Mouse (Mus musculus) brown adipose tissue, adult 24 weeks (tissue): ENCODE data around the gene Pde4c. TPM values are rescaled to one million over a fixed set of nuclear protein-coding genes. Genes with fewer than 3 reads are reported as not detected.
A peak's percentile ranks its signal among the peaks of the same experiment; 100 is the strongest.

Experiments
- H3K27ac ChIP-seq: fragments of 200-500 bp; replicated peaks from 2 replicates; pipeline ENCODE4 v1.5.1; 2012; ENCODE audit warnings: low read depth, mild to moderate bottlenecking, low read length
- H3K4me1 ChIP-seq: fragments of 200-500 bp; 2 replicates; pipeline ENCODE4 v1.6.1; 2012; ENCODE audit warnings: low read length, mixed read lengths; ENCODE audit not compliant: control insufficient read depth, insufficient read depth, insufficient read length
- H3K4me3 ChIP-seq: fragments of 200-500 bp; 2 replicates; pipeline ENCODE4 v1.5.1; 2012; ENCODE audit warnings: low read depth, mild to moderate bottlenecking, low read length, moderate library complexity; ENCODE audit not compliant: insufficient read depth
- polyA plus RNA-seq: library from polyadenylated mRNA; stranded (reverse); fragments of >200 nt; gene quantifications from 2 replicates; pipeline ENCODE4 v1.2.4, GENCODE M21; 2012; ENCODE audit not compliant: missing spikeins, insufficient read depth, insufficient read length

Gene Pde4c
- polyA plus RNA-seq, 1 experiment = 0.36 TPM

DNA sequence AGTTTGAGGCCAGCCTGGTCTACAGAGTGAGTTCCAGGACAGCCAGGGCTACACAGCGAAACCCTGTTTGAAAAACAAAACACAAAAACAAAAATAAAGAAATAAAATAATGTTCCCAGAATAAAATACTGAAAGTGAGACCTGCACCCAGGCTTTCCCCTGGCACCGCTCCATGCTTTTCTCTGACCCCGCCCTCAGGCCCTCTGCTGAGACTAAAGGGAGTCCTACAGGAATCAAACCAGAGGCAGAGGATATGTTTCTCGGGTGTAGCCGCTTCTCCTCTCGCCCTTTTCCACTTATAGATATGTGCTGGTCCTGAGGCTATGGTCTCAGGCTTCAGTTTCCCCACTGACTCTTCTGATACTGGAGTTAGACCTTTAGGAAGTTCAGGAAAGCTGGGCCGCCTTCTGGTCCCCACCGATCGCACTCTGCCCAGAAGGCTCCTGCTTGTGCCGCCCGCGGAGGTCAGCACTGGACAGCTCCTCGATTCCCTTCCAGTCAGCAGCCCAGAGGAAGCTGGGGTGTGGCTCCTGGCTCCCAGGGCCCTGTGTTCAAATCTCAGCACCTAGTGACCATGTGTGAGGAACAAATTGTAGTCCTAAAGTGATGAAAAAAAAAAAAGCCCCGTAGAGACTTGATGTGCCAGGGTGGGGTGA is 2.4 kb downstream of the Pde4c start:
- Histone ChIP-seq H3K4me3 (no peak overlapping the region), H3K4me1 (no peaks in the 10 kb centered on the region), H3K27ac (no peak overlapping the region)

DNA sequence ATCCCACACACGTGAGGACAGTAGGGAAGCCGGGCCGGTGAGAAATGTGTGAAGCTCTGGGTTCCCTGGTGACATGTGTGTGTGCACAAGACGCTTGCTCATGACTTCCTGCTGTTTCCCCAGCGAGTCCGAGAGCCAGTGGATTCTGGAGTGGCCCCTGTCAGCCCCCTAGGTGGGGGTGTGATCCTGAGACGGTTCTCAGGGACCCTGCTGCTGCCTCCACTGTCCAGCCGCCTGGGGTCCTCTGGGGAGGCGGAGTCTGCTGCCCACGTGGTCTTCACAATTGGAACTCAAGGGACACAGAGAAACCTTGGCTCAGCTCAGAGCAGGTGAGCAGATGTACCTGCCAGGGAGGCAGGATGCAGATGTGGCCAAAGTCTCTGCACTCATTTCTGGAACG is 3.2 kb downstream of the Pde4c start:
- H3K4me3 ChIP-seq = no peak overlapping the region
- H3K27ac ChIP-seq = no peak overlapping the region
- no peaks in the 10 kb centered on the region for H3K4me1 ChIP-seq

DNA sequence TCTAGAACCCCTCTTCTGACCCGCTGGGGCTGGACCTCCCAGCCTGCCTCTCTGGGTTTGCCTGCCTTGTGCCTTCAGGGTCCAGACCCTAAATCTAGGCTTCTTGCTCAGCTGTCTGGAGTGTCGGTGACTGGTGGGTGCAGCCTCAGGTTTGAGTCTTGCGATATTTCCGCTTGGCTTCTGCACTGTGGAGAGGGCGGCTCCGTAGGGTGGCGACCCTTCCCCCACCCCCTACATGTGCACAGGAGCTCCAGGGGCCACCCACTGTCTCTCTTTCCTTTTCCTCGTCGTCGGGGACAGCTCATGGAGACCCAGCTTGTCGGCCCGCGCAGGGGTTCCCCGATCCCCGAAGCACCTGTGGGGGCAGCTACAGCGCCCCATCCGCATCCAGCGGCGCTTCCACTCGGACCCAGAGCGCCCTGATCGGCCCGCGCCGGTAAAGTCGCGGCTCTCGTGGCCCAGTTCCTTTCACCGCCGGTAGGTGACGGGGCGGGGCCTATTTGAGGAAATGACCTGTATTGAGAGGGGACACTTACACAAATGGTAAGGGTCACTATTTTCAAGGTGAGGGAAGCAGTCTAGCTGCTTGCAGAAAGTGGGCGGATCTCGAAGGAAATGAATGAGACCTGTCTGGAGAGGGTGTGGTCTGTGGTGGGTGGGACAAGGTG is 6.4 kb downstream of the Pde4c start:
- Histone ChIP-seq H3K27ac (no peak overlapping the region), H3K4me1 (no peaks in the 10 kb centered on the region), H3K4me3 (peak overlapping the region; percentile 33)

DNA sequence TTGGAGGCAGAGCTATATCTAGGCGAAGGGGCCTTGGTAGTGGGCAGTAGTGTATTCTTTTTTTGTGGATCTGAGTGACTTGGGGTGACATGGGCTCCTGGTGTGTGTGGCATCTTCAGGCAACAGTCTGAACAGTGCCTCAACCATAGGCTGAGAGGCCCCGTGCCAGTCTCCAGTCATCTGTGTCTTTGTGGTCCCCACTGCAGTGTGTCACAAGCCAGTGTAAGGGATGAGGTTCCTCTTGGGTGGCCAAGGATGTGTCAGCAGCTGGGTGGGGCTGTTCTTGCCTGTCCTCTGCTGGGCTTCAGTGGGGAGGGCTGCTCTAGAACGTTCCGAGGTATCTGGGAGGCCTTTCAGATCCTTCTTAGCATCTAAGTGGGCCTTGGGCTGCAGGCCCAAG is 7.4 kb downstream of the Pde4c start:
- H3K27ac ChIP-seq = no peak overlapping the region
- H3K4me1 ChIP-seq = no peaks in the 10 kb centered on the region
- H3K4me3 ChIP-seq = no peak overlapping the region

DNA sequence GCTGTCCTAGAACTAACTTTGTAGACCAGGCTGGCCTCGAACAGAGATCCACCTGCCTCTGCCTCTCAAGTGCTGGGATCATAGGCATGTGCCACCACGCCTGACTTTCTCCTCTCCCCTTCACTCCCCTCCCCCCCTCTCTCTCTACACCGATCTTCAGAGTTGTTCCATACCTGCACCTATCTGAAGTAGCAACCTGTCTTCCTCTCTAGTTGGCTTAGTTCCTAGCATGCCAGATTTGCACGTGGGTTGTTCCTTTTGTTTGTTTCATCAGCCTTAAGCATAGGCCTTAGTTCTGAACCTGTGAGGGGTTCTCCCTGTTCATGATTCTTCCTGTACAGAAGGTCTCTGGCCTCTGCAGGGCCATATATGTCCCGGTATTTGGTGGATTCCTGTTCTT is 14.2 kb downstream of the Pde4c start:
- Histone ChIP-seq H3K4me1 (no peaks in the 10 kb centered on the region; the same call in 1 of the 2 replicates), H3K4me3 (no peak overlapping the region), H3K27ac (no peak overlapping the region)

DNA sequence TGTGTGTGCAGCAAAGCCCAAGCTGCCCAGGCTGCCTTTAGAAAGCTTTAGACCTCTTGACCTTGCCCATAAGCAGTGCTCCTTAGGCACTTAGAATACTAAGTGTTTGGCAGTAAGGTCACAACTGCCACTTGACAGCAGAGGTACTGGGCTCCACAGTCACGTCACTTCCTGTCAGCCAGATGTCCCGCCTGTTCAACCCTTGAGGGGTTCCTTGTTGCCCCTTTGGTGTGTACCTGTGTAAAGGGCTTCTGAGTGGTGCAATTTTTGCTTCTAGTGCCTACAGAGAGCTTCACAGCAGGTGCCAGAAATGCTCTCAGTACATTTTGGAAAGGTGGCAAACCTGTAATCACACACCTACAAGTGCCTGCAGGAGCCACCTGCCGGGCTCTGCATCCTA is 14.7 kb downstream of the Pde4c start:
- H3K4me3 ChIP-seq = no peak overlapping the region
- H3K27ac ChIP-seq = no peak overlapping the region
- H3K4me1 ChIP-seq = no peaks in the 10 kb centered on the region; the same call in 1 of the 2 replicates

DNA sequence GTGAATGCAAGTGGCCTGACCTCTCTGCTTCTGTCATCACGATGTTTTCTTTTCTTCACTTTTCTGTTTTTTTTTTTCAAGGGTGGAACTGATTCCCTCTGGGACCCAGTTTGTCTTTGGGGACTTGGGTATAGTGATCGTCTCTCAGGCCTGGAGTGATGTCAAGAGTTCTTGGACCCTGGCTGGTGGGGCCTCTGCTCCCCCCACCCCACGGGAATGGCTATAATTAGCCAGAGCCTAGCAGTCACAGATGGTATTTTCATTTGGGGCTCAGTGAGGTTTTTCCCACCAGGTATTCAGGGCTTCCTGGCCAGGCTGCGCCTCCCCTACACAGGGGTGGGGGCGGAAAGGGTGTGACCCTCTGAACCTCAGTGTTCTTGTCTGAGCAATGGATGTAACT is 18.1 kb downstream of the Pde4c start:
- peaks cover 4% of the 10 kb centered on the region for H3K4me1 ChIP-seq
- no peak overlapping the region for H3K4me3 ChIP-seq
- 0 out of 2 replicates have a peak overlapping the region, but pooled peaks have one; percentile 14 for H3K27ac ChIP-seq

DNA sequence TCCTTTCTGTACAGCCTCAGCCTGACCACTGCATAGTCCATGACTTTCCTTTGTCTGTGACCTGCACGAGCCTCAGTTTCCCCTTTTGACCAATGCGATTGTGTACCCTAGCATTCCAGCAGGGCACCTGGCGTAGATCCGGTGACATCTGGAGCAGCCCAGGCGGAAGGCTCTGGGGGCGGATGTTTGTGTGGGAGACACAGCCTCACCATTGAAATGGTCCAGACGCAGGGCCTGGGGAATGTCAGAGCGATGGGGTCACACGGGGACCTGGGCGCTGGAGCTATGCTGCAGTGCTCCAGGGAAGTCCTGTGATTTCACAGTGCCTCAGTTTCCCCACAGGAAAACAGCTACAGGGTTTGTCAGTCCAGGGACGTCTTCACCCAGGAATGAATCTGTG is 18.7 kb downstream of the Pde4c start:
- Histone ChIP-seq H3K4me1 (peaks cover 4% of the 10 kb centered on the region), H3K27ac (0 out of 2 replicates have a peak overlapping the region, but pooled peaks have one; percentile 14), H3K4me3 (no peak overlapping the region)

DNA sequence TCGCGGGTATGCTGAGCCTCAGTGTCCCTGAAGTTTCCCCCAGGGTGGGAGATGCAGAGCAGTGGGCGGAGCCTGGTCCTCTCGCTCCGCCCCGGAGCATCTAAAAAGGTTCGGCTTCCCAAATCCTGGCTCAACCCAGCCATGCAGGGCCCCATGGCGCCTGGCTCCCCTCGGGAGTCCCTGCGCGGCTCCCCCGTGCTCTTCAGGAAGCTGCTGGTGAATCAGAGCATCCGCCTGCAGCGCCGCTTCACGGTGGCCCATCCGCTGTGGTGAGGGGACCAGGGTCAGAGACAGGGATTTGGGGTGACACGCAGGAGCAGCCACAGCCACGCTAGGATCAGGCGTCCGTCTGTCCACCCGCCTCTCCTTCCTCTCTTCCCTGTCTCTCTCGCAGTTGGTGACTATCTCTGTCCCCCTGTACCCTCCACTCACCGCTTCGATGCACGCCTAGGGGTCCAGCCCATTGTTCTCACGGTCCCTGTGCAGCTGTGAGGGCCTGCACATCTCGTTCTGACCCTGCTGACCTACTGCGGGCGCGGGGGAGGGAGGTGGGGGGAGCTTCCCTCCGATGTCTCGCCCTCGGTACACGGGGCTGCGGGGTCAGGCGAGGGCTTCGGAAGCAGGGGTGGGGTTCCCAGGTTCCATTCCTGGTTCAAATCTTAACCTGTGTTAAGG is 19.6 kb downstream of the Pde4c start:
- peak overlapping the region; percentile 74 for H3K27ac ChIP-seq
- H3K4me3 ChIP-seq = peak overlapping the region; percentile 59

DNA sequence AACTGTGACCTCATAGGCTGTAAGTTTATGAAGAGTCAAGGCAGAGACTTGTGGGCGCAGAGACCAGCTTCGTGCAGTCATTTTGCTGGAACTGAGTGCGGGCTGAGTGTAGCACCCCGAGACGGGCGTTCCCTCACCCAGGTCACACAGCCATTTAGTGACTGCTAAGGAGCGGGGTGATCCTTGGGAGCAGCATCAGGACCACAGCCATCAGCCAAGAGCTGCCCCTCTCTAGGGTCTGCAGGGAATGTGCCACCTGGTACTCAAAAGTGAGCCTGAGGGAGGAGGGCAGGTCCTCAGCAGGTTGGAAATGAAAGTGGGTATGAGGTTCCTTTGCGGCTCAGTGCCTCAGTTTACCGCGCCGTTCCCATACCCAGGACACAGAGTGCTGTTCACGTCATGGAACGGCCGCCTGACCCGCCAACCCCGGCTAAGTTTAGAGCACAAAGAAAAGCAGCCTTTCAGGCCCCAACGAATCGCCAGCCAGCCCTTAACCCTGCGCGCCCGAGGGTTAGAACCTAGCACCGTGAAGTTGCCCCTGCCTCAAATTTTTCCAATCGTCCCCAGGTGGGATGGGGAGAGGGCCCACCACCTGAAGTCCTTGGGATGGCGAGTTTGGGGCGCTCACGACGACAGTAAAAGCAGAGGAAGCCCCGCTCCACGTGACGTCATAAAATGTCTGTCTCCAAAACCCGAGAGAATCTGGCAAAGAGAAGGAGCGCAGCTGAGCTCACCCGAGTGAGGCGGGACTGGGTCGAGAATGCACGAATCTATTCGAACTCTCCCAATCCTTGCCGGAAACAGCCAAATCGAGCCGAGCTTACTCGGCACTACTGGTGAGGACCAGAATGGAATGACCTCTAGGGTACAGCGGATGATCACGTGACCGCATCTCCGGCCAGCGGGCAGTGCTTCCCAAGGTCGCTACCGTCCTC is 20.4 kb downstream of the Pde4c start:
- peak overlapping the region; percentile 59 for H3K4me3 ChIP-seq
- H3K27ac ChIP-seq = peak overlapping the region; percentile 69
- H3K4me1 ChIP-seq = peaks cover 4% of the 10 kb centered on the region

More for the DNA sequence above, 19.6 kb downstream of the Pde4c start:
- H3K4me1 ChIP-seq = peaks cover 4% of the 10 kb centered on the region

DNA sequence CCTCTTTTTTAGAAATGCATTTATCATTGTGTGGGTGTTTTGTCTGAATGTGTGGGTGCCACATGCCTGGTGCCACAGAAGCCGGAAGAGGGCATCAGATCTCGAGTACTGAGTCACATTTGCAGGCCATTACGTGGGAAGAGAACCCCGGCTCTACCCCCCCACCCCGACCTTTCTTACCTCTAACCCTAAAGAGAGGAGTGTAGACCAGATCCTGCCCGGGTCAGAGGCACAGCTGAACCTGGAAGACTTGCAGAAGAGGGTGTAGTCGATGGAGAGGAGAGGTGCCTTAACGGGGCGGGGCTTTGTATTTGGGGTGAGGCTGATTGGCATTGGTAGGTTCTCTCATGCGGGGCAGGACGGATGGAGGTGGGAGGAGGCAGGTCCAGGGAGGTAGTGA is 21.3 kb downstream of the Pde4c start:
- H3K4me3 ChIP-seq = 0 out of 2 replicates have a peak overlapping the region, but pooled peaks have one; percentile 59
- H3K4me1 ChIP-seq = peaks cover 4% of the 10 kb centered on the region
- peak overlapping the region; percentile 30 for H3K27ac ChIP-seq

DNA sequence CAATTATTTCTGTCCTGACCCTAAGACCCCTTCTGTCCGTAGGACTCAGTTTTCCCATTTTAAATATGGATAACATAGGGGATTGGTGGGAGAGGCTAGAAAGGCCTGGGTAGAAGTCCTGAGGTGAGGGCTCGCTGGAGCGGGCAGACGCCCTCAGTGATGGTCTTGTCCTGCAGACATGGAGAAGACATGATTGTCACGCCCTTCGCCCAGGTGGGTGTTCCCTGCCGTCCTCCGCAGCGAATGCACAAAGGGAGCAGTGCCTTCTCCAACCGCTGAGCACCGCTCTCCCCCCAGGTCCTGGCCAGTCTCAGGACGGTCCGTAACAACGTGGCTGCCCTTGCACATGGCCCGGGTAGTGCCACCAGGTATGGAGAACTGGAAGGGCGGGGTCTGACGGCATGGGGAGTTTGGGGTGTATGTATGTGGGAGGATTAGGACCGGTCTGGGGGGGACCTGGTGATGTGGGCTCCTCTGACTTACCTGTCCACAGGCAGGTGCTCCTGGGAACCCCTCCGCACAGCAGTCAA is 22.2 kb downstream of the Pde4c start:
- Histone ChIP-seq H3K4me3 (no peak overlapping the region), H3K27ac (no peak overlapping the region), H3K4me1 (peaks cover 4% of the 10 kb centered on the region)

DNA sequence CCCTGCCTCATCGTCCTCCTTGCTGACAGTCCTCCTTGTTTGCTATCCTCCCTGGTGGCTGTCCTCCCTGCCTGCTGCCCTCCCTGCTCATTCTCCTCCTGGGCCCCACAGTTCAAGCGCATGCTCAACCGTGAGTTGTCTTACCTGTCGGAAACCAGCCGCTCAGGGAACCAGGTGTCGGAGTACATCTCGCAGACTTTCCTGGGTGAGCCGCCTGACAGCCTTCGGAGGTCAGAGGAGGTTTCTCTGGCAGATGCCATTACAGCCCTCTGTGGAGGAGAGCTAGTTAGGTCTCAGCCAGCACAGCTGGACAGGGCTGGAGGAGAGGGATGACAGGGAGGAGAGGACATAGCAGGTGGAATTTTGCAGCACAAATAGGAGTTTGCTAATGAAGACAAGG is 23.2 kb downstream of the Pde4c start:
- Histone ChIP-seq H3K4me3 (no peak overlapping the region), H3K27ac (no peak overlapping the region), H3K4me1 (peaks cover 4% of the 10 kb centered on the region)

DNA sequence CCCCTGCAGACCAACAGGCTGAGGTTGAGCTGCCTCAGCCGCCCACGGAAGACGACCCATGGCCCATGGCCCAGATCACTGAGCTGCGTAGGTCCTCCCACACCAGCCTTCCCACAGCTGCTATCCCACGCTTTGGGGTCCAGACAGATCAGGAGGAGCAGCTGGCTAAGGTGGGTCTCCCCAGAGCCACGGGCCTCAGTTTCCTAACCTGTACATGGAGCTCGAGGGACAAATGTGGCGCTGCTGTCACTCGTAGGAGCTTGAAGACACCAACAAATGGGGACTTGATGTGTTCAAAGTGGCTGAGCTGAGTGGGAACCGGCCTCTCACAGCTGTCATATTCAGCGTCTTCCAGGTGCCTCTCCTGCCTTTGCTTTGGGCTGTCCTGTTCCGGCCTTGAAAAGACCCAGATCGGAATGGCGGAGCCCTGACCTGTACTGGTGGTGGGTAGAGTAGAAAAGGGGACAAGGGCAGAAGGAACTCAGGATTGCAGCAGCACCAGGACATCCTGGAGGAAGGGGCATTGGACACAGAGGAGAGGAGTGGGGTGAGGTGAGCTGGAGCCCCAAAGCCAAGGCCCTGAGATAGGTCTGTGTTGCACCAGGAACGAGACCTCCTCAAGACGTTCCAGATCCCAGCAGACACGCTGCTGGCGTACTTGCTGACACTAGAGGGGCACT is 23.8 kb downstream of the Pde4c start:
- no peak overlapping the region for H3K4me3 ChIP-seq
- H3K4me1 ChIP-seq = peaks cover 4% of the 10 kb centered on the region
- no peak overlapping the region for H3K27ac ChIP-seq
